Mouse (Mus musculus): ENCODE data around the gene Tomm40l. TPM values are rescaled to one million over a fixed set of nuclear protein-coding genes. Genes with fewer than 3 reads are reported as not detected.

Gene Tomm40l
- total RNA-seq, 4 experiments from 2014 or later, result 94.3 to 111 (median 97.4) TPM

DNA sequence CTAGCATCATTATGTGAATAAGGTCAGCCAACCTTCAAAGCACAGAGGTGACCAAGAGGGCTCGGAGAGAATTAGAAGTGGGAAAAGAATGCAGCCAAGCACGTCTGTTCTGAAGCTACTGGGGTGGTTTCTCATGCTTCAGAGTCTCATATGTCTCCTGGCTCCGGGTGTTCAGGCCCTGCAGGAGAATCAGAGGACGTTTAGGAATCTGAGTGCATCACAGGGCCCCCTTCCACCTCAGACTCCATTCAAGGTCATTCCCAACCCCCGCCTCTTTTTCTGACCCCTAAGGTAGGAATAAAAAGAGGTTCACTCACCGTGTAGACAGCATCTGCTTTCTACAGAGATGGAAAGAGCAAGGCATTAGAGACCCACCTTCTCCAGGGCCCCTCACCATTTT lies 7.4 kb upstream of the Tomm40l start:
- no peak for DNase-seq (ENCODE audit: low spot score)

GRCm38 (mm10) chr1:171227879-171228278 lies 5.6 kb upstream of the Tomm40l start:
- DNase-seq (ENCODE audit: low spot score), result no peak

DNA sequence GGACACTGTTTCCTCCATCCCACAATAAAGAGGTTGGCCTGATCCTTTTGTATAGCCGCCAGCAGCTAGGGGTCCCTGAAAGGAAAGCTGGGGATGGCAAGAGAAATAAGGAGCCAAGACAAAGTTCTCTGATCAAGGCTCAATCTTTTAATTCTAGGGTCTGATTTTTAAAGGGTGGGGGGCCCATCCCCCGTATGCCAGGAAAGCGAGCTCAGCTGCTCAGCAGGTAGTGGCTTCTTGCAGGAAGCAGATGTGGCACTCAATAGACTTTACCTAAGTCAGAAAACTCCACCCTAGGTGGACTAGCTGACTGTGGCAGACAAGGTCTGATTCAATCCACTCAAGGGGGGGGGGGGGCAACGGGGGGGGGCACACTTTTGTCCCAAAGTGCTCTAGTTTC lies 4.5 kb upstream of the Tomm40l start:
- no peak for DNase-seq (ENCODE audit: low spot score)

DNA sequence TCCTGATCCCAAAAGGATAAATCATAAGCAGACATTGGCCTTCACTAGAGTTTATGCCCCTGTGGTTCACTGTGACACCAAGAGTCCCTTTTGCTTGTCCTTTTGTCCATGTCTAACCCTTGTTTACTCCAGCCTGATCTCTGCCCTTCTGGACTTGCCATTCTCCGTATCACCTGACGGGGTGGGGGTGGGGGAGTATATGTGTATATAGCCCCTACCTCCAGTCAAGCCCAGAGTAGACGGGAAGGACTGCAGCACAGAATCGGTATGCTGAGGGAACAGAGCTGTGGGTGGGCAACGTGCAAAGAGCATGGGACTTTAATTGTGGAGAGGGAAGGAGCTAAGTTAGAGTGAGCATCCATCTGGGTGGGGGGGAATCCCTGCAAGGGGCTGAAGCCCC lies 2.5 kb upstream of the Tomm40l start, which contains the start of gene Apoa2:
Apoa2 (plus strand) TSS at position 198 of the 400 bp plus-strand sequence.
- DNase-seq (ENCODE audit: low spot score), result no peak

GRCm38 (mm10) chr1:171223796-171224195 lies 1.5 kb upstream of the Tomm40l start:
- no peak for DNase-seq (ENCODE audit: low spot score)

GRCm38 (mm10) chr1:171223168-171223567 lies 854 bp upstream of the Tomm40l start:
- no peak for DNase-seq (ENCODE audit: low spot score)

GRCm38 (mm10) chr1:171221281-171222193 lies 777 bp downstream of the Tomm40l start:
- DNase-seq (ENCODE audit: low spot score), result no peak

- peak; percentile 86 for DNase-seq (ENCODE audit: low spot score)
These were observed 1.4 kb downstream of the Tomm40l start for GRCm38 (mm10) chr1:171220871-171221270.

DNA sequence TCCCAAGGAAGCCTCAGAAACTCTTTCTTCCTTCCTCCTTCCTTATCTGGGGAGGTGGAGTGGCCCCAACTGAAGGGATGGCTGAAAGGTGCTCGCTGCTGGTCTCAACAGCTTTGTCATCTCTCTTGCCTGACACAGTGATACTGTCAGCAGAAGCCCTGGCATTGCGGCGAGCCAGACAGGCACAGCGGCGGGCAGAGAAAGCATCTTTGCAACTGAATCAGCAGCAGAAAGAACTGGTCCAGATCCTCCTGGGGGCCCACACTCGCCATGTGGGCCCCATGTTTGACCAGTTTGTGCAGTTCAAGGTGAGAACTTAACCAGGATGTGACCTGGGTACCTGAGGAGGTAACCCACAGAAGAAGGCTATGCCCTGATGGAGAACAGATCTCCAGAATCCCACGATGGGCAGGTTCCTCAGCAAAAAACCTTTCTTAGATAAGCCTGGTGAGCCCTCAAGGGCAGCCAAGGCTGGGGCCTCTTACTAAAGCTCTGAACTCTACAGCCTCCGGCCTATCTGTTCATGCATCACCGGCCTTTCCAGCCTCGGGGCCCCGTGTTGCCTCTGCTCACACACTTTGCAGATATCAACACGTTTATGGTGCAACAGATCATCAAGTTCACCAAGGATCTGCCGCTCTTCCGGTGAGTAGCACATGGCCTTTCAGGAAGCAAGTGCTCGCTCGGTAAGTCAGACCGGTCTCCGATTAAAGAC lies 5.9 kb downstream of the Tomm40l start:
- no peak for DNase-seq (ENCODE audit: low spot score)

DNA sequence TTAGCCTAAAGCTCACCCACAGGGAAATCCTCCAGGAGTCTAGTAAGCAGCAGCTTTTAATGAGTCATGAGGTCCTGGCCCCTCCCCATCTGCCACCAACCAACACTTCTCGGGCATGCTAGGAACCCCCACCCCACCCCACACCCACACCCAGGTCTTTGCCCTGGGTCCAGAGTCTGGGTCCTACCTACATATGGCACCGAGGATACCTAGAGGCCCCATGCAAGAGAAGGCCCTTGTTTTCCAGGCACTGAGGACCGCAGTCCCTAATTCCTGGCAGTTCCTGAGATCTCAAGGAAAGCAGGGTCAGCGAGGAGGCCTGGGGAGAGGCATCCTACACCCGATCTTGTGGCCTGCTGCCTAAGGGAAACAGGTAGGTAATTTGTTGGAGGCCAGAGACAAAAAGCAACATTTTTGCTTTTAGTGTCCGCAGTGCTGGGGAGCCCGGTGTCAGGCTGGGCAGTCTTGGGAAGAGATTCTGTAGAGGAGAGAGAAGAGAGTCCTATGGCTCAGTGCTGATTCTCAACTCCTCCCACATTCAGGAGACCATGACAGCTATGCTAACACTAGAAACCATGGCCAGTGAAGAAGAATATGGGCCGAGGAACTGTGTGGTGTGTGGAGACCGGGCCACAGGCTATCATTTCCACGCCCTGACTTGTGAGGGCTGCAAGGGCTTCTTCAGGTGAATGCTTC lies 8.4 kb downstream of the Tomm40l start, which contains the start of gene Nr1i3:
Nr1i3 (plus strand) TSS at position 170 of the 696 bp plus-strand sequence.
- no peak for DNase-seq (ENCODE audit: low spot score)

DNA sequence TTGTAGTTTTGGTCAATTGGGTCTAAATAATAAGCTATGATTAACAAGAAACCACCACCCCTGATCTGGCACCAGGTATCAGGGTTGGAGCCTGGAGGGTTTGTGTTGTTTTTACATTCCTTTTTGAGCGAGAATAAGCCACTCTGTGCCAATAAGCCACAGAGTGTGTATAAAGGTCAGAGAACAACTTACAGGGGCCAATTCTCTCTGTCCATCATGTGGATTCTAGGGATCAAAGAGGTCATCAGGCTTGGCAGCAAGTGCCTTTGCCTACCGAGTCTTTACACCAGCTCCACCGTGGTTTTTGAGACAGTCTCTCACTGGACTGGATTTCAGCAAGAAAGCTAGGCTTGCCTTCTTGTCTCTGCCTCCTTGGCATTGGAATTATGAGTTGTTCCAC lies 9.5 kb downstream of the Tomm40l start:
- no peak for DNase-seq (ENCODE audit: low spot score)

- DNase-seq (ENCODE audit: low spot score), result no peak
These were observed 12.9 kb downstream of the Tomm40l start for GRCm38 (mm10) chr1:171209409-171209808.

DNA sequence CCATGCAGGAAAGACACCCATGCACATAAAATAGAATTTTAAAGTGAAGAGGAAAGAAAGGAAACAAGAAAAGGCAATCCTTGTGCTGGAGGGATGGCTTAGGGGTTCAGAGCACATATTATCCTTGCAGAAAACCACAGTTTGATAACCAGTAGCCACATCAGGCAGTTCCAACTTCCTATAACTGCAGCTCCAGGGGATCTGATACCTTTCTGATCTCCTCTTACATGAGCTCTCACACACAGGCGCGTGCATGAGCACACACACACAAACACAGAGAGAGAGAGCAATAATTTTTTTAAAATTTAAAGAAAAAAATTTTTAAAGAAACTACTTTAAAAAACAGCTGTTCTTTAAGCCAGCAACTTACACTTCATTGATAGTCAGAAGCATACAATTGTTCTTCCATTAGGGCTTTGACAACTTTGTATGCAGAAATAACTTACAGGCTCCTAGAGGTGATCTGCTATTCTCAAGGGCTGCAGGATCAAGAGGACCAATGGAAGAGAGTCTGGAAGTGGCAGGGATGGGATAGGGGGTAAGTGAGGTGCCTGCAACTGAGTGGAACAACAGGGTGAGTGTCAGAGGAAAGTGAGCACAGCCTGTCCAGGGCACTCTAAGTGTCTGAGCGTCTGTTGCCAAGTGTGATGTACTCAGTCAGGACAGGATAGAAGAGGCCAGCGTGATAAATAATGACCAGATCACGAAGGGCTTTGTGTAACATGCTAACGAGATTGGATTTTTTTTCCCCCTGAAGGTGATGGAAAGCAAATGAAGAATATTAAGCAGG lies 16.4 kb downstream of the Tomm40l start:
- DNase-seq (ENCODE audit: low spot score), result no peak

DNA sequence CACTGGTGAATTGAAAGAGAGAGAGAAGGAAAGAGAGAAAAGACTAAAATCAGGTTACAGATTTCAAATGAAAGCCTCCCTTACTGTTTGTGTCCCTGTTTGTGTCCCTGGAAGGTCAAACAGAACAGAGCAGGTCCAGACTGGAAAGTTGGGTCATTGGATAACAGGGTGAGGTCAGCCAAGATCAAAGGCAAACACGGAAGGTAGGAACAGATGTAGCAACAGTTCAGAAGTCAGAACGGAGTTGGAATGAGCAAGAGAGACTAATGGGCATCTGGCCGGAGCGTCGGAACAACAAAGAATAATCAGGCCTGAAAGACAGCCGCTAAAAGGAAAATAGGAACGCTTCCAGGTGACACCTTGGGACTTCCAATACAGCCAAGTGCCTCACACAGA lies 18.1 kb downstream of the Tomm40l start:
- no peak for DNase-seq (ENCODE audit: low spot score)

- DNase-seq (ENCODE audit: low spot score), result no peak
These were observed 18.7 kb downstream of the Tomm40l start for GRCm38 (mm10) chr1:171203471-171204248.

- DNase-seq (ENCODE audit: low spot score), result no peak
These were observed 21.5 kb downstream of the Tomm40l start for GRCm38 (mm10) chr1:171200769-171201168.

DNA sequence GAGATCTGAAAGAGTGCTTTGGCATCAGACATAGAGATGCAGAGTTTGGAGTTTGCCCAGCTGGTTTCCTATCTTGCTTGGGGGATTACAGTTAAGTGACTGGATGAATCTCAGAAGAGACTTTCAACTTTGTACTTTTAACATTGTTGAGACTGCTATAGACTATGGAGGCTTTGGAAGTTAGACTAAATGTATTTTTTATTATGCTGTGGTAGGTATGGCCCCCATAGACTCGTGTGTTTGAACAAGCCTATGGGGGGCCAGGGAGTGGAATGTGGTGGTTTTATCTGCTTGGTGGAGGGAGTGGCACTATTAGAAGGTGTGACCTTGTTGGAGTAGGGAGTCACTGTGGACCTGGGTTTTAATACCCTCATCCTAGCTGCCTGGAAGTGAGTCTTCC lies 22.8 kb downstream of the Tomm40l start:
- DNase-seq (ENCODE audit: low spot score), result no peak

- DNase-seq (ENCODE audit: low spot score), result peak; percentile 71
These were observed 26.4 kb downstream of the Tomm40l start, which contains the start of gene Pcp4l1 for GRCm38 (mm10) chr1:171195887-171196397. Gene Pcp4l1 (minus strand): TSS chr1:171196268.

DNA sequence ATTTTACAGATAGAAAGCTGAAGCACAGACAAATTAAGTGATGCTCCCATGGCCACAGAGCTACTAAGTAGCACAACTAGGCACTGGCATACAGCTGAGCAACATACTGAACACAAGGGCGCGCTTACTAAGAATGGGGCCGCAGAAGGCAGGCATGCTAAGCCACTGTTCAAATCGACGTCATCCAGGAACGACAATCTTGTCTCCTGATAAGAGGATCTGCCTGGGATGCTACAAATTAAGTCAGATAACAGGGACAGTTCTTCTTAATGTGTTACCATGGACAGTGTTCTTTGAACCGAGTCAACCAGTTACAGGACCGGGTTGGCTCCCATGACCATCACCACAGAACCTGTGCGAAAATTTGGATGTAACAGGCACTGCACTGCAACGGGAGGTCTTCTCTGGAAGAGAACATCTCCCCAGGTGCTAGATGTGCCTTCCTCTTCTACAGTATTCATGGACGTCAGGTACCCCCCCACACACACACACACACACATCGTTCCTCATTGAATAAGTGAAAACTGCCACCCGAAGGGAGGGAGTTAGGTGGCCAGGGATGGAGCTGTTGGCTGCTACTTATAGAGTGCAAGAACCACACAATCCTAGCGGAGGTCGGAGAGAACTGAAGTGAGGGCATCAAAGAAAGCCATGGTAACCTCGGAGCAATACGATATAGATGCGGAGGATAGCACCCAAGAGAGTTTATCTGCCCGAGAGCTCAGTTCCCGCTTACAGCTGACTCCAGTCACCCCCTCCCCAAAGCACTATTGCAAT lies 27.1 kb downstream of the Tomm40l start:
- DNase-seq (ENCODE audit: low spot score), result no peak

Data from heart, adult 8-10 months (tissue).